31 mouse cellular contexts compared by ENCODE assay signal in genomic region chr13:95871993-95872392, GRCm38 (mm10). TPM values are rescaled to one million over a fixed set of nuclear protein-coding genes. Genes with fewer than 3 reads are reported as not detected.
DNase-seq lines count a peak whose midpoint lies in the region; ATAC-seq lines count a peak whose summit lies in the region.
"Had no signal": no experiment of that assay in that cellular context is flagged by ENCODE, and none has a peak within 500 bp of the region (broad histone marks: within the 10 kb centered on the region; RNA-seq: fewer than 3 reads in every experiment).

No protein-coding gene starts in this region.

- no peak overlapping the region for H3K4me2 ChIP-seq in midbrain, embryonic 11.5 days
- H3K4me2 ChIP-seq in embryonic facial prominence, embryonic 15.5 days (replicated peaks), result no peak overlapping the region
- H3K4me2 ChIP-seq: heart, embryonic 13.5 days; hindbrain, embryonic 15.5 days; kidney, embryonic 15.5 days; limb, embryonic 15.5 days; liver, embryonic 13.5 days; neural tube, embryonic 12.5 days; stomach, embryonic 15.5 days had no signal

- 0 out of 2 replicates have a peak overlapping the region, but pooled peaks have one; percentile 7 for H3K27ac ChIP-seq in midbrain, embryonic 10.5 days (replicated peaks)
- H3K27ac ChIP-seq in midbrain, embryonic 11.5 days (ENCODE audit: low read depth, low read length), result no peak overlapping the region
- H3K27ac ChIP-seq in embryonic facial prominence, embryonic 15.5 days (replicated peaks), result 0 out of 2 replicates have a peak overlapping the region, but pooled peaks have one; percentile 7
- H3K27ac ChIP-seq: heart, embryonic 13.5 days; hindbrain, embryonic 15.5 days; kidney, embryonic 15.5 days; limb, embryonic 10.5 days; limb, embryonic 15.5 days; liver, embryonic 13.5 days; neural tube, embryonic 12.5 days; stomach, embryonic 15.5 days had no signal

- H3K4me1 ChIP-seq in midbrain, embryonic 10.5 days, result peaks cover 53% of the 10 kb centered on the region
- H3K4me1 ChIP-seq in midbrain, embryonic 11.5 days (ENCODE audit: control insufficient read depth, insufficient read depth, low read length), result peaks cover 38% of the 10 kb centered on the region
- peaks cover 29% of the 10 kb centered on the region for H3K4me1 ChIP-seq in embryonic facial prominence, embryonic 15.5 days
- H3K4me1 ChIP-seq: kidney, embryonic 15.5 days had no signal

- WGBS in midbrain, embryonic 10.5 days, result 82% methylated on average over 4 of the region's 4 CpGs
- 80% methylated on average over 4 of the region's 4 CpGs for WGBS in midbrain, embryonic 11.5 days
- WGBS in embryonic facial prominence, embryonic 15.5 days, result 42% methylated on average over 4 of the region's 4 CpGs

- ATAC-seq in frontal cortex, adult (ENCODE audit: low TSS enrichment), result peak; percentile 78
- ATAC-seq in midbrain, embryonic 11.5 days (ENCODE audit: low FRiP score), result no peak
- ATAC-seq in embryonic facial prominence, embryonic 15.5 days (ENCODE audit: insufficient number of reproducible peaks, low FRiP score, low TSS enrichment, low read depth), result no peak
- ATAC-seq in megakaryocyte-erythroid progenitor cell, adult 5-6 weeks (replicated peaks; ENCODE audit: low FRiP score, low TSS enrichment, poor library complexity, severe bottlenecking), result no peak
- ATAC-seq: lung, postnatal 0 days; midbrain, embryonic 16.5 days had no signal

- no peak for DNase-seq in frontal cortex, postnatal 14 days (ENCODE audit: low spot score in 2 of 2)
- DNase-seq in midbrain, embryonic 10.5 days (ENCODE audit: low spot score), result no peak
- no peak for DNase-seq in midbrain, embryonic 11.5 days (ENCODE audit: low spot score, missing footprints)
- DNase-seq in brain, adult 2 months (ENCODE audit: low read depth, low spot score), result peak; percentile 44
- DNase-seq: adrenal gland, postnatal 10 days; cerebellum, adult 11 months; cerebellum, adult 9-10 months; cerebellum, postnatal 36 days; gastrocnemius, postnatal 10 days; heart, postnatal 10 days; kidney, adult 18-20 months; kidney, postnatal 25 days; liver, embryonic 13.5 days; lung, adult 18-20 months; lung, postnatal 4 days; thymus, postnatal 25 days had no signal

- H3K27me3 ChIP-seq in midbrain, embryonic 10.5 days (ENCODE audit: low read depth, poor library complexity, severe bottlenecking), result no peaks in the 10 kb centered on the region
- H3K27me3 ChIP-seq in midbrain, embryonic 11.5 days (ENCODE audit: control insufficient read depth, insufficient read depth, low read length), result no peaks in the 10 kb centered on the region
- H3K27me3 ChIP-seq in embryonic facial prominence, embryonic 15.5 days, result no peaks in the 10 kb centered on the region
- H3K27me3 ChIP-seq: CH12.LX; heart, embryonic 13.5 days; hindbrain, embryonic 15.5 days; kidney, embryonic 15.5 days; limb, embryonic 15.5 days; liver, embryonic 13.5 days; neural tube, embryonic 12.5 days; stomach, embryonic 15.5 days had no signal

- no peak overlapping the region for H3K9ac ChIP-seq in midbrain, embryonic 11.5 days (ENCODE audit: low read length)
- H3K9ac ChIP-seq in embryonic facial prominence, embryonic 15.5 days, result no peak overlapping the region
- H3K9ac ChIP-seq: heart, embryonic 13.5 days; hindbrain, embryonic 15.5 days; kidney, embryonic 15.5 days; limb, embryonic 15.5 days; liver, embryonic 13.5 days; neural tube, embryonic 12.5 days; stomach, embryonic 15.5 days had no signal

- H3K4me3 ChIP-seq in midbrain, embryonic 10.5 days, result no peak overlapping the region
- no peak overlapping the region for H3K4me3 ChIP-seq in midbrain, embryonic 11.5 days (ENCODE audit: low read depth, low read length)
- no peak overlapping the region for H3K4me3 ChIP-seq in embryonic facial prominence, embryonic 15.5 days (replicated peaks)
- H3K4me3 ChIP-seq: heart, embryonic 13.5 days; hindbrain, embryonic 15.5 days; kidney, embryonic 15.5 days; limb, embryonic 10.5 days; limb, embryonic 15.5 days; liver, embryonic 13.5 days; megakaryocyte, embryonic 14.5 days; myocyte; neural tube, embryonic 12.5 days; stomach, embryonic 15.5 days had no signal

- no peaks in the 10 kb centered on the region for H3K36me3 ChIP-seq in midbrain, embryonic 10.5 days
- no peaks in the 10 kb centered on the region for H3K36me3 ChIP-seq in midbrain, embryonic 11.5 days (ENCODE audit: control insufficient read depth, insufficient read depth, low read length)
- H3K36me3 ChIP-seq in embryonic facial prominence, embryonic 15.5 days, result no peaks in the 10 kb centered on the region
- H3K36me3 ChIP-seq: heart, embryonic 13.5 days; hindbrain, embryonic 15.5 days; kidney, embryonic 15.5 days; limb, embryonic 10.5 days; limb, embryonic 15.5 days; liver, embryonic 13.5 days; neural tube, embryonic 12.5 days; stomach, embryonic 15.5 days had no signal

- no peaks in the 10 kb centered on the region for H3K9me3 ChIP-seq in midbrain, embryonic 10.5 days (replicated peaks)
- no peaks in the 10 kb centered on the region for H3K9me3 ChIP-seq in midbrain, embryonic 11.5 days (ENCODE audit: control insufficient read depth, low read length)
- no peaks in the 10 kb centered on the region for H3K9me3 ChIP-seq in embryonic facial prominence, embryonic 15.5 days (replicated peaks)
- H3K9me3 ChIP-seq: heart, embryonic 13.5 days; hindbrain, embryonic 15.5 days; kidney, embryonic 15.5 days; limb, embryonic 10.5 days; limb, embryonic 15.5 days; liver, embryonic 13.5 days; megakaryocyte, embryonic 14.5 days; neural tube, embryonic 12.5 days; stomach, embryonic 15.5 days had no signal

RNA-seq across cellular contexts. Expression of gene Iqgap2, which starts 19.7 kb away (rescaled TPM):
- polyA plus RNA-seq in midbrain, embryonic 10.5 days (2016; fragmentation: Nextera tagmentation; extraction: Ambion mirVana), result 13.9 and 15.9 TPM in 2 replicates
- polyA plus RNA-seq in midbrain, embryonic 11.5 days (2014; fragmentation: Nextera tagmentation; extraction: Ambion mirVana), result 18.5 and 19.9 TPM in 2 replicates
- 20.4 and 21.2 TPM in 2 replicates for polyA plus RNA-seq in embryonic facial prominence, embryonic 15.5 days (2015; fragmentation: Nextera tagmentation; extraction: Ambion mirVana)
- total RNA-seq in megakaryocyte-erythroid progenitor cell, adult 5-6 weeks (2014; fragmentation: Nextera tagmentation), result 42.7 and 49.2 TPM in 2 replicates
- total RNA-seq in megakaryocyte-erythroid progenitor cell, adult 5-6 weeks (2017), result 91.1 and 135 TPM in 2 replicates
